Mouse (Mus musculus): Measurements from ENCODE around the gene Pak1.

DNA sequence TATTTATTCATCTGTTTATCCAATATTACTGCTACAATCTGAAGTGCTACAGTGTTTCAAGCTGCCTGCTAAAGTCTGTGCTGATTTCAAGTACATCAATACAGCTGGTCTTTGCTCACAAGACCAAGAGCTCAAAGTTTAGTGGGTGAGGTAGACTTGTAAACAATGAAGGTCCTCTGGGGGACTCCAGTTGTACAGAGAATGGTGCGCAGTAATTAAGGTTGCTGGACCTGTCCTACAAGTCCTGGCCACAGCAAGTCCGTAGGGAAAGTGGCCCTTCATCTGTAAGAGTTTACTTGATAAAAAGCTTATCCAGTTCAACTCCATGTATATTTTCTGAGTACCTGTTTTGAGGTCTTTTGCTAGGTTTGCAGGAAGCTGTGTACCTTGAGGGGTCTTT is 1.9 kb downstream of the Pak1 start:
- TF ChIP-seq CTCF (IDR thresholded peaks at IDR 0.05; ENCODE audit: borderline replicate concordance, insufficient read depth, low read depth, low read length) (no peak), POLR2A (IDR thresholded peaks at IDR 0.05; ENCODE audit: borderline replicate concordance, insufficient read depth, low read length) (no peak)

All from cerebellum, adult 2 months (tissue).